In genomic region chr13:30576819-30577218, GRCm38 (mm10) we compare ENCODE assay signal across 27 mouse cellular contexts. TPM values are rescaled to one million over a fixed set of nuclear protein-coding genes. Genes with fewer than 3 reads are reported as not detected.
DNase-seq lines count a peak whose midpoint lies in the region; ATAC-seq lines count a peak whose summit lies in the region.
"Had no signal": no experiment of that assay in that cellular context is flagged by ENCODE, and none has a peak within 500 bp of the region (broad histone marks: within the 10 kb centered on the region; RNA-seq: fewer than 3 reads in every experiment).

No protein-coding gene starts in this region.

- no peak overlapping the region for H3K4me3 ChIP-seq in heart, embryonic 11.5 days (ENCODE audit: low read depth, low read length)
- H3K4me3 ChIP-seq: embryonic facial prominence, embryonic 10.5 days; embryonic facial prominence, embryonic 13.5 days; erythroblast, embryonic 14.5 days; forebrain, embryonic 12.5 days; forebrain, embryonic 15.5 days; heart, embryonic 12.5 days; heart, embryonic 15.5 days; hindbrain, embryonic 10.5 days; hindbrain, embryonic 13.5 days had no signal

- H3K9ac ChIP-seq in heart, embryonic 11.5 days (ENCODE audit: low read depth, low read length) = no peak overlapping the region
- H3K9ac ChIP-seq: embryonic facial prominence, embryonic 13.5 days; forebrain, embryonic 12.5 days; forebrain, embryonic 15.5 days; heart, embryonic 12.5 days; heart, embryonic 15.5 days; hindbrain, embryonic 13.5 days had no signal

- H3K9me3 ChIP-seq in heart, embryonic 11.5 days (replicated peaks; ENCODE audit: control insufficient read depth, low read length) = no peaks in the 10 kb centered on the region
- H3K9me3 ChIP-seq: embryonic facial prominence, embryonic 10.5 days; embryonic facial prominence, embryonic 13.5 days; forebrain, embryonic 12.5 days; forebrain, embryonic 15.5 days; heart, embryonic 12.5 days; heart, embryonic 15.5 days; hindbrain, embryonic 10.5 days had no signal

- peak; percentile 80 for ATAC-seq in granulocyte monocyte progenitor cell, adult 5-6 weeks (replicated peaks; ENCODE audit: poor library complexity, severe bottlenecking)
- no peak for ATAC-seq in heart, embryonic 11.5 days (replicated peaks; ENCODE audit: insufficient number of reproducible peaks, low FRiP score, low TSS enrichment)
- ATAC-seq: activated CD4-positive, CD25-positive, alpha-beta regulatory T cell, adult 4 months; forebrain, embryonic 15.5 days; hindbrain, embryonic 16.5 days had no signal

- no peak overlapping the region for H3K27ac ChIP-seq in heart, embryonic 11.5 days (ENCODE audit: low read depth, low read length)
- H3K27ac ChIP-seq: embryonic facial prominence, embryonic 10.5 days; embryonic facial prominence, embryonic 13.5 days; forebrain, embryonic 12.5 days; forebrain, embryonic 15.5 days; heart, embryonic 15.5 days; hindbrain, embryonic 10.5 days; hindbrain, embryonic 13.5 days had no signal

- 51% methylated on average over 2 of the region's 2 CpGs for WGBS in heart, embryonic 11.5 days (ENCODE audit: insufficient replicate concordance)

- no peaks in the 10 kb centered on the region for H3K27me3 ChIP-seq in heart, embryonic 11.5 days (ENCODE audit: control insufficient read depth, insufficient read depth, low read length)
- H3K27me3 ChIP-seq: embryonic facial prominence, embryonic 13.5 days; forebrain, embryonic 12.5 days; forebrain, embryonic 15.5 days; heart, embryonic 12.5 days; heart, embryonic 15.5 days; hindbrain, embryonic 13.5 days had no signal

- H3K4me1 ChIP-seq in heart, embryonic 11.5 days (ENCODE audit: control insufficient read depth, insufficient read depth, low read length) = no peaks in the 10 kb centered on the region
- H3K4me1 ChIP-seq: embryonic facial prominence, embryonic 10.5 days; embryonic facial prominence, embryonic 13.5 days; forebrain, embryonic 12.5 days; forebrain, embryonic 15.5 days; heart, embryonic 12.5 days; heart, embryonic 15.5 days; hindbrain, embryonic 10.5 days; hindbrain, embryonic 13.5 days had no signal

- no peak overlapping the region for H3K4me2 ChIP-seq in heart, embryonic 11.5 days
- H3K4me2 ChIP-seq: embryonic facial prominence, embryonic 13.5 days; forebrain, embryonic 12.5 days; forebrain, embryonic 15.5 days; heart, embryonic 12.5 days; heart, embryonic 15.5 days; hindbrain, embryonic 13.5 days had no signal

- no peaks in the 10 kb centered on the region for H3K36me3 ChIP-seq in heart, embryonic 11.5 days (ENCODE audit: control insufficient read depth, insufficient read depth, low read length)
- H3K36me3 ChIP-seq: embryonic facial prominence, embryonic 10.5 days; embryonic facial prominence, embryonic 13.5 days; forebrain, embryonic 12.5 days; forebrain, embryonic 15.5 days; heart, embryonic 12.5 days; heart, embryonic 15.5 days; hindbrain, embryonic 10.5 days; hindbrain, embryonic 13.5 days had no signal

- DNase-seq in lung, postnatal 36 days = peak; percentile 58
- no peak for DNase-seq in lung, postnatal 14 days
- peak; percentile 17 to 40 for DNase-seq in monocyte, adult 2 months (ENCODE audit: low read depth in 1 of 2, low spot score in 2 of 2)
- DNase-seq in cerebellum, adult 8-10 months = no peak
- DNase-seq: adrenal gland, adult 8-10 months; adrenal gland, postnatal 25 days; cerebellum, adult 11-12 months; cerebellum, adult 9-11 months; cerebellum, postnatal 25 days; embryo, embryonic 11 days; gastrocnemius, postnatal 36 days; heart, adult 11 months; heart, postnatal 10 days; heart, postnatal 36 days had no signal

RNA-seq across cellular contexts. Expression of gene Uqcrfs1, which starts 31.7 kb away (rescaled TPM):
- 154 and 182 TPM in 2 replicates for total RNA-seq in granulocyte monocyte progenitor cell, adult 5-6 weeks (2014; fragmentation: Nextera tagmentation)
- 125 and 127 TPM in 2 replicates for total RNA-seq in granulocyte monocyte progenitor cell, adult 5-6 weeks (2017)
- 483 and 531 TPM in 2 replicates for polyA plus RNA-seq in heart, embryonic 11.5 days (2014; fragmentation: Nextera tagmentation; extraction: Ambion mirVana)

Comparison
In these comparisons a context has a peak if more than half of its experiments do, and no peak if none do; other contexts are left out.
1. DNase-seq: peak in lung, postnatal 36 days (single experiment) and monocyte, adult 2 months (2 of 2); none in lung, postnatal 14 days (single experiment) and cerebellum, adult 8-10 months (single experiment).